Mouse (Mus musculus) embryo, embryonic 10.5 days (tissue): ENCODE results near the gene Kidins220.

Source experiments
- DNase-seq: peaks from one replicate; pipeline ENCODE4 v3.0.0-alpha.2; 2015; ENCODE audit warnings: low spot score

Kidins220 gene

GRCm38 (mm10) chr12:25092751-25093211 is 118.1 kb downstream of the Kidins220 start:
- peak; percentile 74 for DNase-seq

GRCm38 (mm10) chr12:25093241-25093774 is 118.6 kb downstream of the Kidins220 start:
- DNase-seq, result peak; percentile 51

DNA sequence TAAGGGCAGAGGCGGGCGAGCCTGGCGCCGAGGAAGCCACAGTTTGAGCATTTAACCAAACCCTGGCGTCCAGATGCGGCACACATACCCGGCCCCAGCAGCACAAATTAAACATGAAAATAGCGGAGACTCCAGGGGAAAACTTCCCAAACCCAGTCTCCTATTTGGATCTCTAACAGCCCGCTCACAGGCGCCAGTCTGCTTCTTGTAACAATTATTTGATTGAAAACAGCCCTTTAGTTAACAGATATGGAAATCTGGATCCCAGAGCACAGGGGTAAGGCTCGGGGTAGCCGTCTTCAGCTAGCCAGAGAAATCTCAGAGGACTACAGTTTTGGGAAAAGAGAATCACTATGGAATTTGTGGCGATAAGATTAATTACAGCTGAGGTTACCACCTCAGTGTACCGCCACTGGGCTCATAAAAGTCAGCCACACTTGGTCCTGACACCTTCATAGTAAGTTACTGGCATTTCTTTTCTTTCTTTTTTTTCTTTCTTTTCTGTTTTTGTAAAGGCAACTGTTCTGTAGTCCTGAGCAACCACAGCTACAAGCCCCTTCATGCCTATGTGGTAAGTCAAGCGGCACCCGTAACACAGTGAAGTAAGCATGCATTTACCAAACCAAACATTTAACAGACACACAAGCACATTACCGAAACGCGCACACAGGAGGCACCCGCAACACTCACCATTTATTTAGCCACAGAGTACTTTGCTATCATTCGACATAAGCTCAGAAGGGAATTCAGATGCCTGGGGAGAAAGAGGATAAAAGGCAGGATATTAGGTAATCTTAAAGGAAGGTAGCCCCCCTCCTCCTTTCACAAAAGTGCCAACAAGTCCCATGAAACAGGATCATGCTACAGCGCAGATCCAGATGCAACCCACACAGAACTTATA is 120.1 kb downstream of the Kidins220 start:
- DNase-seq, result peak; percentile 67

DNA sequence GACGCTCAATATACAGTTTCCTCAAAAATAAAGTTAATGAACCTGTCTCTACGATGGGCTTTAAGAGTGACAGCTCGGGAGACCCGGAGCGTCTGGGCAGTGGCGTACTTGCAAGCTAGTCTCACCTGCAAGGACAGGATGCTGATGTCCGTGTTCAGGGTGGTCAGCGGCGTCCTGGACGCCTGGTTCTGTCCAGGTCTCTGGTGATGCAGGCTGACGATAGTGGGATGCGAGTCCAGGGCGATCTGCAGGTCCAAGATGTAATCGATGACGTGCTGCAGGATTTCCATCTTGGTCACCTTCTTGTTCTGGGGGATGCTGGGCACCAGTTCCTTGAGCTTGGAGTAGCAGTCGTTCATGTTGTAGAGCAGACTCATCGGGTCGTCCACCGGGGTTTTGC is 120.8 kb downstream of the Kidins220 start:
- no peak for DNase-seq

- peak; percentile 99 for DNase-seq
These were observed 121.4 kb downstream of the Kidins220 start for GRCm38 (mm10) chr12:25095974-25096639.

- peak; percentile 72 for DNase-seq
These were observed 121.9 kb downstream of the Kidins220 start for GRCm38 (mm10) chr12:25096640-25097051.

DNA sequence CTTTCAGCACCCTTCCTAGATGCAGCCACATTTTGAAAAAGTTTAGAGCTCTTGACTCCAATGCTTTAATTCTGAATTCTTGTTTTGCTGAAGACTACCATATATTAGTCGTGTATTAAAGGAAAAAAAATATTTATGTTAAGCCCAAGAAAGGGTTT is 122.2 kb downstream of the Kidins220 start, which contains the start of gene Id2:
Gene Id2 (minus strand): TSS at position 89 of the 158 bp plus-strand sequence.
- DNase-seq, result no peak

- peak; percentile 88 for DNase-seq
These were observed 122.8 kb downstream of the Kidins220 start for GRCm38 (mm10) chr12:25097210-25098160.

- no peak for DNase-seq
These were observed 123.4 kb downstream of the Kidins220 start for GRCm38 (mm10) chr12:25098161-25098550.

DNA sequence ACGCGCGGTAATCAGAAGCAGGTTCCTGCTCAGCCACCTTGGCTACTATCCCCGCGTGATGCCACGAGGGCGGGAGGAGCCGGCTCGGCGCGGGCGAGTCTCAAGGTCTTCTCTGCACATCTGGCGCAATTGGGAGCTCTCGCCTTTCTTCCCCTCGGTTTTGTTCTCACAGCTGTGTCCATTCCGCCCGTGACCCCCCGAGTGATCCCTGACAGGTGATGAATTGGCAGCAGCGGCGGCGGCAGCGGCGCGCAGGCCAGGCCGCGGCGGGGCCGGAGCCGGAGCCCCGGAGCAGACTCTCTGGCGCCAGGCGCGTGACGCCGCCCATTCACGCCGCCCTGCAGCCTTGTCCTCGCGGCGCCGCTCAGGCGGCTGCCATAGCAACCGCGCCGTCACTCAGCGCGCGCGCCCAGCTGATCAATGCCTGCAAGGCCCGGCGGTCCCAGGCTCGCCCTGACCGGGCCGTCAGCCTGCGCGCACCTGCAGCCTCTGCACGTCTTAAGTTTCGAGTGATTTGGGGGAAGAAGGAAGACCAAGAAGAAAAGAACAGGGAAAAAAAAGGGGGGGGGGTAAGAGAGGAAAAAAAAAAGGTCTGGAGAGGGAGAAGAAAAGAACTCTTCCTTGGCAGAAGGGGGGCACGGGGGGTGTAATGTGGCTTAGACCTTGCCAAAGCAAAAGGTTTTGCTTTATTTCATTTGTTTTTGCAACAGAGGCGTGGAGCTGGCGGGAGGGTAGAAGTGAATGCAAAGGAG is 124.0 kb downstream of the Kidins220 start:
- peak; percentile 96 for DNase-seq

DNA sequence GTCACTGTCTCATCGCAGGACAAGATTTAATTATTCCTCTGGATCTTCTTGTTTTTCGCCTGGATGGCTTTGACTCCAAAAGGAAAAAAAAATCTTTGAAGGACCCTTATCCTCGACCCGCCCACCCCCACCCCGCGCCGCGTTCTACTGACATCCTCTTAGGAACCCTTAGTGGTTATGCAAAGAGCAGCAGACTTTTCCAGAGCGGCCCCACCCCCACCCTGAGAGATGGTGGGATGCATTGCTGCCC is 124.5 kb downstream of the Kidins220 start:
- peak; percentile 89 for DNase-seq

- peak; percentile 75 for DNase-seq
These were observed 125.1 kb downstream of the Kidins220 start for GRCm38 (mm10) chr12:25099563-25100408.

DNA sequence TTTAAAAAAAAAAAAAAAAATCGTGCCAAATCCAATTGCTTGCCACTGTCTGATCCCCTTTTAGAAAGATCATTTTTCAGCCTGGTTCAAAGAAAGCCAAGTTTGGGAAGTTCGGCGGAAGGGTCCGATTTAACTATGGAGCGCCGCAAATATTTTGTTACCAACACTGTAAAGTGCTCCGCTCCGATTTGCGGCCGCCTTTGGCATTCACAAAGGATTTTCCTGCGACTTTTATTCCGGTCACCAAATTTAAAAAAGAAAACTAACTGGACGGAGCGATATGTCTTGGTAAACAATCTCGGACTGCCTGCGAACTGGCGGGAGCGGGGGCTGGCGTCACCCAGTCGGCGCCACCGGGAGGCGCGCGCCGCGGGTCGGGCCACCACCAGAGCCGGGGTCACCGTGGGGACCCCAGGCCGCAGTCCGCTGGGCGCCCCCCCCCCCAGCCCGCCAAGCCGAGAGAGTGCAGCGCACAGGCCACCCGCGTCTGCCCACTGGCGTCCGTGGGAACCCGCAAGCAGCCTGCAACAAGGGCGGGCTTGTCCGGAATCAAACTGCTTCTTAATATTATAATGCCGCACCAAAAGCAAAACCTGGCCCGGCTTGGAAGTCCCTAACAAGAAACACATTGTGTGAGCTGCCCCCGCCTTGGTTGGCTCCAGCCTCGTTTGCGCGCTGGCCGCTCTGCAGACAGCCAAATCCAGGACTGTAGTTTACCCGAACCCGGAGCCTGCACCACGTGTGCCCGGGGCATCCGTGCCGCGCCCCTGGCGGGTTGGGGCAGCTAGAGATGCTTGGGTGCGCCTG is 125.9 kb downstream of the Kidins220 start:
- peak; percentile 85 for DNase-seq

- DNase-seq, result peak; percentile 60
These were observed 126.7 kb downstream of the Kidins220 start for GRCm38 (mm10) chr12:25101389-25101788.

GRCm38 (mm10) chr12:25103911-25104310 is 129.2 kb downstream of the Kidins220 start:
- no peak for DNase-seq

- no peak for DNase-seq
These were observed 129.8 kb downstream of the Kidins220 start for GRCm38 (mm10) chr12:25104541-25104940.

GRCm38 (mm10) chr12:25108865-25109264 is 134.1 kb downstream of the Kidins220 start:
- DNase-seq, result no peak

- DNase-seq, result no peak
These were observed 135.4 kb downstream of the Kidins220 start for GRCm38 (mm10) chr12:25109971-25110681.

DNA sequence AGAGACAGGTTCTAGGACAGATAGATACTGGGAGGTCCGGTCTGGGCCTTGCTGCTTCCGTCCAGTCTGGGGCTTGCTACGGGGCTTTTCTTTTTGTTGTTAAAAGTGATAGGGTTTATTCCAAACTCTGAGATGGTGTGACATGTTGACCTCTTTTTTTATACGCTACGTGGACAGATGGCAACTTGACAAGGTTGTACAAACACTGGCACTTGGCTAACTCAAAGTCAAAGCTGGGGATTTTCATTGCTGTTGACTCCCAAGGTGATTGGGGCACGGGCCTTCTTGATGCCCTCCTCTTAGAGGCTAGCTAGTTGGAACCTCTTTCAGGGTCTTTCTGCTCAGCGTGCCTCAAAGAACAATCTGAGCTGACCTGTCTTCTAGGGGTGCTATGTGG is 136.0 kb downstream of the Kidins220 start:
- DNase-seq, result no peak
